Mouse (Mus musculus) kidney, postnatal 10 days (tissue): ENCODE measurements around the gene Slamf8.
A peak's percentile ranks its signal among the peaks of the same experiment; 100 is the strongest.

Experiments
- DNase-seq: peaks from one replicate; pipeline ENCODE4 v3.0.0; 2021; ENCODE audit warnings: mixed read lengths

Gene Slamf8

DNA sequence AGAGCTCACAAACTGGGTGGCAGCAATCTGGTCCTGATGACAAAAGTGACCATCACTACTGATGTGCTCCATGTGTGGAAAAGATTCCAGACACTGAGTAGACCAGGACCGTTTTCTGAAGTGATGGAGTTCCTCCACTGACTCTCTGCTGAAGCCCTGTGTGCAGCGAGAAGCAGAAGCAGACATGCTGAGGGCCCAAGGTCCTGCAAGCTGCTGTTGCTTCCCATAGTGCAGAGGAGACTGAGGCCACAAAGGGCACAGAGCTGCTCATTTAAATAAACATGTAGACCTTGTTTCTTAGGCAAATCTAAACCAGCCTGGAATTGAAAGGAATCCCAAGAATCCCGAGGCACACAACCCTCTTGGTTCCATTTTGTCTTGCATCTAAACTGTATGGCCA, 3.0 kb upstream of the Slamf8 start:
- no peak for DNase-seq

DNA sequence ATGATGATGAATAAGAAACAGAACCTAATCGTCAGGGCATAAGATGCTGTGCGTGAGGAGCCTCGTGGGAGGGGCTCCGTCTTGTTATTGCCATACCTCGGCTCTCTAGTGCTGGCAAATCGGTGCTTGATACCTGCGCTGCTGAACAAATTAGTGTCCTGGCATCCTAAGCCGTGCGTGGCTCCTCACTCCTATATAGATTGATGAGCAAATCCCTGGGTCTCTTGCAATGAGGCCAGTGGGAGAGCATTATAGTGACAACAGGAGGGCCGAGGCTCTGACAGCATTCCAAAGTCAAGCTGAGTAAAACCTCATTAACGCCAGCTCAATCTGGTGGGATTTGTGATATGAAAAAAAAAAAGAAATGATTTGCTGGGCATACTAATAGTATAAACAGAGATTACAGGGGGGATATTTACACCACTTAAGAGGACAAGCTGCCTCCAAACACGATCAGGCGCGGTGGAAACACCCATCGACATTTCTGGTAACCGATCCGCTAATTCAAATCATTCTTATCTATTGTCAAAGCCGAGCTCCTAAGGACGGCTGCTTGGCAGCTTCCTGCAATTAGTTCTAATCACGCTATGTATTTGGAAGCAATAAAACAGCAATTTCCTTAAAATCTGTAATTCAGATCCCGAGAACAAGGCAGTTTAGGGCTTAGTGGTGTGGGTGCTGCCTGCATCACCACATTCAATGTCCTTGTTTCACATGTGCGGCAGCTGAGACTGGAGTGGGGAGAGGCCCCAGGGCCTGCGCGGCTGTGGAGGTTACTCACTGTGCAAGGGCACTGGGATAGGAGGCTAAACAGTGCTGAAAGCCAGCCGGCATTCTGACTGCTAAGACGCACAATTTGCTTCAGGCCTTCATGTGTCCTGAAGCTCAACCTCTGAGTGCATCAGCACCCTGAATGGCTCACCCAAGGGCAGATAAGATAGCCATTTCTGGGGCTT, 4.5 kb downstream of the Slamf8 start:
- no peak for DNase-seq

DNA sequence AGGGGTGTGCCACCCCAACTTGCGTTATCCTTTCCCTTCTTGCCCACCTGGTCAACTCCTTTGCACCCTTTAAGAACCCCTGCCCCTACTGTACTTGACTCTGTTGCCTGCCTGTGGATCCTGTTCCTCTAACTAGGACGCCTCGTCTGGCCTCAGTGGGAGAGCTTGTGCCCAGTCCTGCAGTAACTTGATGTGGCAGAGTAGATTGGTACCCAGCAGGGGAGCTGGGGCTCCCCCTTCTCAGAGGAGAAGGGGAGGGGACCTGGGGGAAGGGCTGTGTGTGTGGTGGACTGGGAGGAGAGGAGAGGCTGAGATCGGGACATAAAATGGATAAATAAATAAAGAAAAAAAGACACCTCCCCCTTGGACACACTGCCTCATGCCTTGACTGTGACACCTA, 5.3 kb downstream of the Slamf8 start:
- DNase-seq: no peak

DNA sequence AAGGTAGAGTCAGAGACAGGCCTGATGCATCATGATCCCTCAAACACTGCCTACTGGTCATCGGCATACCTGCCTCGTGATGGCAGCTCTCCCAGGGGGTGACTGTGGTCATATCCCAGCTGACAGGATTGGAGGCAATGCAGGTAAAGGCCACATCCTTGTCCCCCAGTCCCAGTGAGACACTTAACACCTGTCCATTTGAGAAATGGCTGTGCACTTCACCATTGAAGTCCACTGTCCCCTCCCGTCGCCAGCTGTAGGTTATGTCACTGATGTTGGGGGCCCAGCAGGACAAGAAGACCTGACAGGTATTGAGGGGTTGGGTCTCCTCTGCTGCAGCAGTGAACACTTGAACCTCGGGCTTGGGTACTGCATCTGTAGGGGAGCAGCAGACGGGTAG, 6.1 kb downstream of the Slamf8 start:
- no peak for DNase-seq

DNA sequence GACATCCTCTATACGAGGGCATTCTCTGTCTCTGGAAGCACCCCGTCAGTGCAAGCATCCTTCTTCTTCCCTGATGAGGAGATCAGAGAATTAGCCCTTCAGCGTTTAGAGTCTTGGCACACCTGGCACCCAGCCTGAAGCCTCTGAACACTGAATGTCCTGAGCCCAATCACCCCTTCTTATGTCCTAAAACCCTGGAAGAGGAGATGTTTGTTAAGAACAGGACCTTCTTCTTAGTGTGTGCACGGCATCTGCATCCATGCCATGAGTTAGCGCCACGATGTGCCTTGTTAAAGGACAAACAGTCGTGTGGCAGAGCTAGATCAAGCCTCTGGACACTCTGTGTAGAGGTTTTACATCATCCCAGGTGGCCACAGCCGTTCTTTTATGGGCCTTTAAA, 7.9 kb downstream of the Slamf8 start:
- DNase-seq: no peak

DNA sequence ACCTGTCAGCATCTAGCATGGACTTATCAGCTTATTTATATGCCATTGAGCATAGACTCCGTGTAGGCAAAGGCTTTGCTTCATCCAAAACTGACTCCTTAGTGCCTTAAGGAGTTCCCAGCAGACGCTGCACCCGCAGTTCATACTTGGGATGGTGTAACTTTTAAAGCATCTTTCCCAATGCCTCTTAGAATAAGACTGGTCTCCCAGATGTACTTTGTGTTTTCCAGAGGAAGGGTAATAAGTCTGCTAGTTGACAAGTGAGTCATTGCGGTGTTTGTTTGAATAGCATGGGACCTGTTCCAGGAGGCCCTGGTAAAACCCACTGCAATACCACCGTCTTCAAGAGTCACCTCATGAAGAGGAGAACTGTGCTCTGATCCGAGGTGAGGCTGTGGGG, 10.3 kb downstream of the Slamf8 start:
- DNase-seq: no peak

DNA sequence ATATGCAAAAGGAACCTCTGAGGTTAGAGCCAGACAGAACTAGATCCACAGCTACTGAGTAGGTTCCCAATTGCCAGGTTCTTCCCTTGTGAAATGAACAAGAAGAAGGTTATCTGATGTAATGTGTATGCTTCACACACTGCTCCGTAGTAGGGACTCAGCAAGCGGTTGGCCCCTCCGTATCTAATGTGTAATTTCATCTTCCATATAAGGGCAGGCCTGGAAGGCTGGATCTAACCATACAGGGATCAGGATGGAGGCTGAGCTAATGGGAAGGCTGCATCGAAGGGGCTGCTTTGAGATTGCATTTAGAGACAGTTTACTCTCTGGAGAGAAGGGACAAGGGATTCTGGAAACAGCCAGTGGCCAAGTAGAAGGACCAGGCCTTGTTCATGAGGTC, 22.6 kb downstream of the Slamf8 start:
- no peak for DNase-seq

DNA sequence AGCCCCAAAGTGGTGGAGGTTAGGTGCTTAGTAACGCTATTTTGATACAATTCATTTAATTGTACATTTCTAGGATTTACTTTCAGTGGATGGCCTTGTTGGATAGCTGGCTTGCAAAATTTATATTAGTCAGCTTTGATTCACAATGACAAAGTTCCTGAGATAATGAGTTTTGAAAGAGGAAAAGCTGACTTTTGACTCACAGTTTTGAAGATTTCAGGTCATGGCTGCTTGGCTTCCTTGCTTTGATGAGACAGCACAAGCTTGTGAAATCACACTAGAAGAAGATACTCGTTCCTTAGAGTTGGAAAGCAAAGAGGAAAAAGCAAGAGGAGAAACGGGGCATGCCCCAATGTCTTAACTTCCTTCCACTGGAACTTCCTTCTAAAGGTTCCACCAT, 24.2 kb downstream of the Slamf8 start:
- DNase-seq: no peak

DNA sequence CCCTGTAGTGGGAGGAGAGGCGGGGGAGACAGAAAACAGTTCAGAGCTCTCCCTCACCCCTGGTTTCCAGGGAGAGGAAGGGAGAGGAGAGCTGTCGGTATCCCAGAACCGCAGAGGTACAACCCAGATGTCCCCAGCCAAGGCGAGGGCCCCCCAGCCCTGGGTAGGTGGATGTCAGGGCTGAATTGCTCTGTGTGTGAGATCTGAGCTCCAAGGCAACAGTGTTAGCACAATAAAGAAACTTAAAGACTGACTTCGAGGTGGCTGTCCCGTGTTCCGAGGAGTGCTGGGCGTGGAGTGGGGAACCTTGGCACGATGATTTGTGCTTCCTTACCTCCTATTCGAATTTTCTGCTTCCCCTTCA, 26.9 kb downstream of the Slamf8 start:
- DNase-seq: no peak

DNA sequence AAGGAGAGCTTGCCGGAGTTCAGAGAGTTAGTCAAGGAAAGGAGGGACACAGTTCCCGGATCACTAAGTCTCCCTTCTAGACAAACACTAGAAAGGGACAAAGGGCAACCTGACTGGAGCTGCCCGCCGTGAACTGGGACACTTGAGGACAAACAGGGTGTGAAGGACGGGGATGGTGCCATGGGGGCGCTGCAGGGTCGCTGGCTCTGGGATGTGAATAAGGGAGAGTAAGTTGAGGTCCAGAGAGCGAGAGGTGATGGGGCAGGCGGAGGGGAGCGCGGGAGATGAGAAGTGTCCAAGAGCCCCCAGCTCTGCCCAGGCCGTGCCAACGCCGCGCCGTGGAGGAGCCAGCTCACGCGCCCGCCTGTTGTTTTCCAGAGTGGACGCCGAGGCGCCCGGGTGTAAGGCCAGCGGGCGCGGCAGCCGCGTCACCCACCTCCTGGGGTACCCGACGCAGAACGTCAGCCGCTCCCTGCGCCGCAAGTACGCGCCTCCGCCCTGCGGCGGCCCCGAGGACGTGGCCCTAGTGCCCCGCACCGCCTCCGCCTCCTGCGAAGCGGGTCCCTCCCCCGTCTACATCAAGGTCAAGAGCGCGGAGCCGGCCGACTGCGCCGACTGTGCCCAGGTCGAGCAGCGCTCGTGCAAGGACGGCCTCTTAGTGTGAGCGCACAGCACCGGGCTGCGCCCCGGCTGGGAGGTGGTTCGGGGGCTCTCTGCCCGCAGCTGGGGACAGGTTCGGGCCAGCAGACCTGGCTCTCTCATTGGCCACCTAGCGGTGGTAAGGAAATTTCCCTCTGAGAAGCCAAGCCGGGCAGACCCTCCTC, 27.5 kb downstream of the Slamf8 start:
- DNase-seq: peak; percentile 85

DNA sequence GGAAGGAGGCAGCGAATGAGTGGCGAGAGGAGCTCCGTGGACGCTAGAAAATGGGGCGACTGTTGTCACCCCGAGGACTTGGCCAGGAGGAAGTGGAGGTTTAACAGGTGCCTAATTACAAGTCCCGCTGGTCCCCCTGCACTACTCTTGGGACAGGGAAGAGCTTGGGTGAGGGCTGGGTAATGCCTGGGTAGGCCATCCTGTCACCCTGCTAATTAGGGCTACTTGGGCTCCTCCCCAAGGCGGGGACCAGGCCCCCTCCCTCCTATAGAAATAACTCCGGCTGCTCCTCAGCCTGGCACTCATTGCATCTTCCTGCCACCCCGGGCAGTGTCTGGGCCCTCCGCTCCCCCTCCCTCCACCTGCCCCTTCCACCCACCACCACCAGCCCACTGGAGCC, 34.7 kb downstream of the Slamf8 start, which contains the start of gene Vsig8:
Gene Vsig8, plus strand, starts transcription at position 301 of the 400 bp plus-strand sequence.
- DNase-seq: no peak

DNA sequence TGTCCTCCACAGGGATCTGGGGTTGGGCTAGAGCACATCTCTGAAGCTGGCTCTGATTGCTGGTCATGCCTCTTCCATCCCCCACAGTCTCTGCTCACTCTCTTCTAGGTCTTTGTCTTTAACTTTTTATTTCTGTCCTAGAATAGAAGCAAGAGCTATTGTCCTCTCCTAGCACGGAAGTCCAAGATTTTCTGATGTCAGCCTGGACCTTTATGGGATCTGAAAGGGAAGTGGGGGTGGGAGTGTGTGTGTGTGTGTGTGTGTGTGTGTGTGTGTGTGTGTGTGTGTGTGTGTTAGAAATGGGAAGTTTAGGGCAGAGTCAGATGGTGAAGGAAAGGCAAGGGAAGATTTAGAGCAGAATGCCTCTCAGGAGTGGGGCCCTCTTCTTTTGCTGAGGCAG, 37.7 kb downstream of the Slamf8 start:
- DNase-seq: peak; percentile 53

DNA sequence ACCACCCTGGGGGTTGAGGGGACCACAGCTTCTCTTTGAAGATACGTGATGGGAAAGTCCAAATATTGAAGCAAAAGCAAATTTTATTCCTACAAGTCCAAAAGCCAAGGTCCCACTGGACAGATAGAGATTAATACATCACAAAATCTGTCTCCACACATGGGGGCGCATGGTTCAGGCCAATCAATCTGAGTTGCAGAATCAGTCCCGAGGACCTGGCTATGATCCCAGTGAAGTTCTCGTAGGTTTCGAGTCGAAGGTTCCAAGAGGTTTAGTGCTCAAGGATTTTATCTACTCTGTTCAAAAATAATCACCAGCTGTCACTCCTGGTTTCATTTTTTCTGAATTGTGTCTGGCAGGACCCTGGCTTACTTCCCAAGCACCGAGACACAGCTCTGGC, 39.4 kb downstream of the Slamf8 start:
- DNase-seq: no peak

DNA sequence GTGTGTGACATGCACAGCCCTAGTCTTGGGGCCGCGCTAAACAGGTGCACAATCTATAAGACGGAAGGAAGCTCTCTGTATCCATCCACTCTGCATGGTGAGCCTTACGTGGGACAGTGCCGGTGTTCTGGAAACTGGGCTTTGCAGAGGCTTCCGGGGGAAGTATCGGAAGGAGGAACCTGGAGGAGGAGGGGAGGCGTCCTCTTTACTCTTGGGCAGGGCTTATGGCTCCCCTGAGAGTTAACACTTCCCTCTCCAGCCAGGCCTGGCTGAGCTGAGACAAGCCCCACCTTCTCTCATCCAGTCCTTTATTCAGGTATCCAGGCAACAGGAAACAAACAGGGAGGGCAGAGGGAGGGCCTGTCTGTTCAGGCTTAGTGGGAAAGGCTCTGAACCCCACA, 39.8 kb downstream of the Slamf8 start:
- DNase-seq: peak; percentile 70

DNA sequence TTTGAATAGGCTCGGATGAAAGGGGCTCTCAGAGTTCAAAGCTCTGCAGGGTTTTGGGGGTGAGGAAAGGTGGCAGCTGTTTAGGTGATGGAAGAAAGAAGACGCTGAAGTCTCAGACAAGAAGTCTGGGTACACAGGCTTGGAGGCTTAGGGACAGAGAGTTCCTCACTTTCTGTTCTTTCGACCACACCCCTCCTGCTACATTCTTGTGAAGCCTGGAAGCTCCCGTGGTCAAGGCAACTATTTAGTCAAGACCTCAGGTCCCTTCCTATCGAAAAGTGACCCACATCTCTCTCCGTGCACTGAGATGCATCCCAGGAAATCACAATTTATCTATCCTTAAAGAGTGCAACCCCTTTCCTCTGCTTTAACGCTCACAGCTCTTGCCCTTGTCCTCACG, 40.7 kb downstream of the Slamf8 start:
- no peak for DNase-seq

DNA sequence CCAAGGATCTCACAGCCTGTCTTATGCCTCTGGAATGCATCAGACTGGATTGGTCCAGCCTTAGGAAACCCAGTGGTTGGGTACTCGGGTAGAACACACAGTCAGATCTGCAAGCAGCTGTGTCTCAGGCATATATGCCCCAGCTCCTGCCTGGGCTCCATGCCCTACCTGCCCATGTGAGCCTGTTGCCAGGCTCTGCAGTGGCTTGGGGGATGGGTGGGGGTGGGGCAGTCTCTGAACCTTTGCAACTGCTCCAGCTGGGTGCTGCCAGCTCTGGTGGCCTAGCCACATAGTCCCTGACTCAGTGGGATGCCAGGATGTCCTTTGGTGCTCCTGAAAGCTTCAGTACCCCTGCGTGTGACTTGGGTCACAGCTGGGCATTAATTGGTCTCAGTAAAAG, 41.1 kb downstream of the Slamf8 start:
- DNase-seq: no peak

DNA sequence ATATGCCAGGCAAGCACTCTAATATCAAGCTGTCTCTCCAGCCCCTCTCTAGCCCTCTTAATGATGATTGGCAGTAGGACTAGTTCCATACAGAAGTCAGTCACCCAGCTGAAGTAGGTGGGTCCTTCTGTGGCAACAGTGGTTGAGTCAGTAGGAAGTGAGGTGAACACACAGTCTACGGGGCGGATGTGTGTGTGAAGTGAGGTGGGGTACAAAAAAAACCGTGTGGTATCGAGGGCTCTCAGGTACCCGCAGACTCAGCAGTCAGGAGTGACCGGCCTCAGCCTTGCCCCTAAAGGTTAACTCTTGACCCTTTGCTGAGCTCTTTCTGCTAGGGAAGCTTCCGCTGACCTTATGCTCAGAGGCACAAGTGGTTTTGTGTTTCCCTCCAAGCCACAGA, 41.9 kb downstream of the Slamf8 start:
- no peak for DNase-seq

DNA sequence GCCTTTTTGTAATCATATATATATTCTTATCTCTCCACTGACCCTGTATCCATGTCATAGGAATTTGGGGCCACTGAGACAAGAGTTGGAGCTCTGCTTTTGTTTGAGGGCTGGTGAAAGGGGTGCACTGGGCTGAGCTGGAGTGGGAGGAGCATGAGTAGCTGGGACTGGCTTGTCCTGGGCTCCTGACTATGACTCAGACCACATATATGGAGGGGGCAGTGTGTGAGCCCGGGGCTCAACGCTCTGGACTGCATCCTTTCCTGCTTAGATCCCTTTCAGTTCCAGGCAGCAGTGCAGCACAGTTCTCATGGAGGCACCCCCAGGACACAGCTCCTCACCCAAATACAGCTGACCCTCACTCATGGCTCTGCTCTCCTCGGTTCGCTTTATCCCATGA, 44.3 kb downstream of the Slamf8 start:
- DNase-seq: no peak

DNA sequence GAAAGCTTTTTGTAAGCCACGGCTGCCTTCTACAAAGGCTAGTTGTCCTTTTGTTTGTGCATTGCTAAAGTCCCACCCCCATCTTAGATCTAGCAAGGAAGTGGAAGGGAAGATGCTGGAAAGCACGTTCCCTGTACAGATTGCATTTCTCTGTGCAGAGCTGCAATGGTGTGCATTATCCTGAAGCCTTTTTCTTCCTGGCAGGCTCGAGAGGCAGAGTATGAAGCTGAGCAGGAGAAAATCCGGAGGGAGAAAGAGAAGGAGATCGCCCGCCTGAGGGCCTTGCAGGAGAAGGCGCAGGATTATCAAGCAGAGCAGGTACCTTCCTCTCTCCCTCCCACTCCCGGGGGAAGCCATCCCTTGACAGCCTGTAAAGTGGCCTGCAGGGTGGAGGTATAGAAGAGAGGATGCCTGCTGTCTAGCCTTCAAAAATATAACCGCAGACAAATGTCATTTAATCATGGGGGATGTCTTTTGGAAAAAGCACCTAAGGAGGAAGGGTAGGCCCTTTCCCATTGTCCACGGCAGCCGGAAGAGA, 50.0 kb downstream of the Slamf8 start:
- no peak for DNase-seq

DNA sequence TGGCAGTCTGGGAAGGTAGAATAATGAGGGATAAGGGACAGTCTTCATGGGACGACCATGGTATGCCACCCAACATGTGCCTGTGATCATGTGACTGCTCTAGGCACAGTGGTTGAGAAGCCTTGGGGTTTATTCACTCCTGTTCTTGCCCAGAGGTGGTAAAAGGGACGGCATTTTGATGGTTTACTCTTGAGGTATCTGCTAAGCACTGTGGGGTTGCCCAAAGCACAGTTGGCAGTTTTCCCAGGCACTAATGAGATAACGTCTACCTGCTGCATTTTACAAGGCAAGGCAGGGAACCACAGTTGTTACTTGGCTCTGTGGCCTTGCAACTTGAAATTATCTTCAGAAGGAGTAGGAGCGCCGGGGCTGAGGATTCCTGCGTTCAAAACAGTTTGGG, 50.5 kb downstream of the Slamf8 start:
- no peak for DNase-seq

DNA sequence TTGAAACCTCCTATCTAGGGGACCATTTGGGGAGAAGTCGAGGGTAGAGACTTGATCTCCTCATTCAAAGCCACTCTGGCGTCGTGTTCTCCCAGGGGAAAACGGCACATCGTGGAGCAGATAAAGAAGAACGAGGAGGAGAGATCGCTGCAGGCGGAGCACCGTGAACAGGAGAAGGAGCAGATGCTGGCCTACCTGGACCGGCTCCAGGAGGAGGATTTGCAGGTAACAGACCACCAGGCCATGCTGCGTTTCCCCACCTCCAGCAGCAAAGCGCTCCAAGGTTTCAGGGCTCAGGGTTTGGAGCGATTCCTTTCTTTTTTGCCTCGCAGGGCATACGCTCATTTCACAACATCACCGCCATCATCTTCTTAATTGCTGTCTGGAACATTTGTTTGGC, 55.3 kb downstream of the Slamf8 start:
- DNase-seq: no peak

DNA sequence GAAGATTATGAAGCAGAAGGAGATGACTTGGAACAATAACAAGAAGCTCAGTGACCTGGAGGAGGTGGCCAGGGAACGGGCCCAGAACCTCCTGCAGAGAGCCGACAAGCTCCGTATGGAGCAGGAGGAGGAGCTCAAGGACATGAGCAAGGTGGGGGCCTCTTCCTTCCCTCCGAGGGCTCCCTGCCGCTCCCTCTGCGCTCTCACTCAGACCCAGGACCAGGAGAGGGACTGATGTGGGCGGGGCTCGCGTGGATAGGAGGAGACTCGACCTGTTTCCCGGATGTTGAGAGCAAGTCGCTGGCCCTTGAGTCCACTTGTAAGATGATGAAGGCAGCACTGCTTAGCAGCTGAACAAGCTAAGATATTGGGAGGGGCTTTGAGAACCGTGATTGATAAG, 57.8 kb downstream of the Slamf8 start:
- peak; percentile 68 for DNase-seq
